Mouse (Mus musculus) neural tube, embryonic 11.5 days (tissue): ENCODE measurements around the gene Ackr3. TPM values are rescaled to one million over a fixed set of nuclear protein-coding genes. Genes with fewer than 3 reads are reported as not detected.
A peak's percentile ranks its signal among the peaks of the same experiment; 100 is the strongest.

Experiments
- ATAC-seq: fragments of 200-750 bp; cut with Nextera tagmentation; 2 replicates; pipeline ENCODE4 v1.8.0; 2017; ENCODE audit warnings: moderate number of reproducible peaks, mild to moderate bottlenecking, moderate TSS enrichment, moderate library complexity; ENCODE audit not compliant: insufficient read depth, low FRiP score, low TSS enrichment
- DNase-seq: peaks from one replicate; pipeline ENCODE4 v3.0.0-alpha.2; 2015; ENCODE audit warnings: low spot score
- H3K27ac ChIP-seq: fragments of 300-500 bp; sonication (generic); 2 replicates; pipeline ENCODE4 v1.5.1; 2014; ENCODE audit warnings: low read depth, mild to moderate bottlenecking, low read length
- H3K27me3 ChIP-seq: fragments of 300-500 bp; sonication (generic); 2 replicates; pipeline ENCODE4 v1.6.1; 2014; ENCODE audit warnings: mild to moderate bottlenecking, low read length, mixed read lengths; ENCODE audit not compliant: control insufficient read depth, insufficient read depth
- H3K36me3 ChIP-seq: fragments of 300-500 bp; sonication (generic); 2 replicates; pipeline ENCODE4 v1.6.1; 2014; ENCODE audit warnings: mild to moderate bottlenecking, low read length, moderate library complexity, mixed read lengths; ENCODE audit not compliant: control insufficient read depth, insufficient read depth
- H3K4me1 ChIP-seq: fragments of 300-500 bp; sonication (generic); 2 replicates; pipeline ENCODE4 v1.6.1; 2014; ENCODE audit warnings: low read length, mixed read lengths; ENCODE audit not compliant: control insufficient read depth, insufficient read depth
- H3K4me2 ChIP-seq: fragments of 300-500 bp; sonication (generic); 2 replicates; pipeline ENCODE4 v1.6.1; 2014; ENCODE audit warnings: low read depth, mild to moderate bottlenecking, moderate library complexity
- H3K4me3 ChIP-seq: fragments of 300-500 bp; sonication (generic); 2 replicates; pipeline ENCODE4 v1.5.1; 2014; ENCODE audit warnings: low read depth, low read length
- H3K9ac ChIP-seq: fragments of 300-500 bp; sonication (generic); 2 replicates; pipeline ENCODE4 v1.6.1; 2014; ENCODE audit warnings: mild to moderate bottlenecking, low read length
- H3K9me3 ChIP-seq: fragments of 300-500 bp; sonication (generic); 2 replicates; pipeline ENCODE4 v1.6.1; 2016; ENCODE audit warnings: low read length; ENCODE audit not compliant: control insufficient read depth
- WGBS: fragments of 180-500 bp; shearing (Covaris S2); extraction: QIAGEN DNeasy Blood & Tissue Kit; methylation state at CpG from one replicate; pipeline ENCODE4 v1.1.7; 2014; 5-methylcytosine and 5-hydroxymethylcytosine counted together
- polyA plus RNA-seq: library from polyadenylated mRNA; unstranded; fragments of >200 nt; fragmentation: Nextera tagmentation; extraction: Ambion mirVana; gene quantifications from 2 replicates; pipeline ENCODE4 v1.2.1, GENCODE M21; 2014

Ackr3 gene
- polyA plus RNA-seq, 1 experiment from 2014 or later, result 45.9 TPM

- H3K36me3 ChIP-seq, result peaks cover 9% of the 10 kb centered on the region
- 93% methylated on average over 6 of the region's 6 CpGs for WGBS
- no peak overlapping the region for H3K4me3 ChIP-seq
Measured at GRCm38 (mm10) chr1:90214926-90215325, 11.1 kb downstream of the Ackr3 start.

GRCm38 (mm10) chr1:90215881-90216280 lies 12.1 kb downstream of the Ackr3 start:
- Histone ChIP-seq H3K9me3 (no peaks in the 10 kb centered on the region), H3K9ac (no peak overlapping the region), H3K27ac (no peak overlapping the region), H3K4me2 (no peak overlapping the region), H3K27me3 (no peaks in the 10 kb centered on the region), H3K4me3 (no peak overlapping the region), H3K4me1 (peaks cover 8% of the 10 kb centered on the region), H3K36me3 (peaks cover 9% of the 10 kb centered on the region)
- DNase-seq, result no peak
- 89% methylated on average over 2 of the region's 2 CpGs for WGBS
- no peak for ATAC-seq

More at GRCm38 (mm10) chr1:90214926-90215325, 11.1 kb downstream of the Ackr3 start:
- ATAC-seq, result no peak
- Histone ChIP-seq H3K4me1 (peaks cover 4% of the 10 kb centered on the region; the same call in 1 of the 2 replicates), H3K4me2 (no peak overlapping the region), H3K9ac (no peak overlapping the region), H3K27ac (no peak overlapping the region), H3K27me3 (no peaks in the 10 kb centered on the region), H3K9me3 (no peaks in the 10 kb centered on the region)
- DNase-seq, result no peak

- Histone ChIP-seq H3K9ac (no peak overlapping the region), H3K4me3 (no peak overlapping the region), H3K36me3 (peaks cover 9% of the 10 kb centered on the region), H3K4me1 (peaks cover 12% of the 10 kb centered on the region; the same call in 1 of the 2 replicates), H3K9me3 (no peaks in the 10 kb centered on the region), H3K27ac (no peak overlapping the region), H3K27me3 (no peaks in the 10 kb centered on the region), H3K4me2 (no peak overlapping the region)
- 78% methylated on average over 1 of the region's 1 CpGs for WGBS
- ATAC-seq, result no peak
- no peak for DNase-seq
Measured at GRCm38 (mm10) chr1:90216395-90216794, 12.6 kb downstream of the Ackr3 start.

GRCm38 (mm10) chr1:90220280-90220679 lies 16.5 kb downstream of the Ackr3 start:
- Histone ChIP-seq H3K27me3 (no peaks in the 10 kb centered on the region), H3K9ac (no peak overlapping the region), H3K4me1 (peaks cover 29% of the 10 kb centered on the region), H3K36me3 (no peaks in the 10 kb centered on the region), H3K4me2 (no peak overlapping the region), H3K27ac (no peak overlapping the region), H3K9me3 (no peaks in the 10 kb centered on the region), H3K4me3 (no peak overlapping the region)
- DNase-seq (no peak), ATAC-seq (no peak)
- 18% methylated on average over 9 of the region's 9 CpGs for WGBS

- Histone ChIP-seq H3K9ac (no peak overlapping the region), H3K4me2 (no peak overlapping the region), H3K4me1 (peaks cover 32% of the 10 kb centered on the region), H3K36me3 (no peaks in the 10 kb centered on the region), H3K27me3 (no peaks in the 10 kb centered on the region), H3K9me3 (no peaks in the 10 kb centered on the region), H3K27ac (0 out of 2 replicates have a peak overlapping the region, but pooled peaks have one; percentile 42), H3K4me3 (no peak overlapping the region)
- ATAC-seq (no peak), DNase-seq (no peak)
- WGBS, result 78% methylated on average over 4 of the region's 4 CpGs
Measured at GRCm38 (mm10) chr1:90220844-90221243, 17.1 kb downstream of the Ackr3 start.

- H3K4me2 ChIP-seq, result peak overlapping the region; percentile 15
- ATAC-seq (peak; percentile 85), DNase-seq (peak; percentile 81)
- H3K9ac ChIP-seq, result no peak overlapping the region
- no peaks in the 10 kb centered on the region for H3K36me3 ChIP-seq
- WGBS, result 37% methylated on average over 18 of the region's 18 CpGs
- H3K4me1 ChIP-seq, result peaks cover 32% of the 10 kb centered on the region
- H3K27ac ChIP-seq, result peak overlapping the region; percentile 36
- no peaks in the 10 kb centered on the region for H3K27me3 ChIP-seq
- H3K4me3 ChIP-seq, result no peak overlapping the region
- no peaks in the 10 kb centered on the region for H3K9me3 ChIP-seq
Measured at GRCm38 (mm10) chr1:90221811-90222361, 18.1 kb downstream of the Ackr3 start.

- H3K4me1 ChIP-seq, result peaks cover 33% of the 10 kb centered on the region
- no peak overlapping the region for H3K9ac ChIP-seq
- H3K27ac ChIP-seq, result peak overlapping the region; percentile 40; the same call in 1 of the 2 replicates
- no peaks in the 10 kb centered on the region for H3K9me3 ChIP-seq
- DNase-seq (peak; percentile 77), ATAC-seq (peak; percentile 65)
- H3K27me3 ChIP-seq, result no peaks in the 10 kb centered on the region
- H3K36me3 ChIP-seq, result no peaks in the 10 kb centered on the region
- H3K4me2 ChIP-seq, result peak overlapping the region; percentile 15
- WGBS, result 32% methylated on average over 17 of the region's 17 CpGs
- H3K4me3 ChIP-seq, result no peak overlapping the region
Measured at GRCm38 (mm10) chr1:90222427-90222901, 18.7 kb downstream of the Ackr3 start.

- peaks cover 38% of the 10 kb centered on the region for H3K4me1 ChIP-seq
- 43% methylated on average over 2 of the region's 2 CpGs for WGBS
- H3K27ac ChIP-seq, result peak overlapping the region; percentile 40; the same call in 1 of the 2 replicates
- no peaks in the 10 kb centered on the region for H3K27me3 ChIP-seq
- H3K4me2 ChIP-seq, result no peak overlapping the region; the same call in 1 of the 2 replicates
- no peak overlapping the region for H3K9ac ChIP-seq
- ATAC-seq, result no peak
- no peaks in the 10 kb centered on the region for H3K9me3 ChIP-seq
- no peak overlapping the region for H3K4me3 ChIP-seq
- no peak for DNase-seq
- H3K36me3 ChIP-seq, result no peaks in the 10 kb centered on the region
Measured at GRCm38 (mm10) chr1:90223006-90223405, 19.2 kb downstream of the Ackr3 start.

- Histone ChIP-seq H3K9ac (no peak overlapping the region), H3K27ac (no peak overlapping the region), H3K27me3 (no peaks in the 10 kb centered on the region), H3K4me3 (no peak overlapping the region), H3K9me3 (no peaks in the 10 kb centered on the region), H3K36me3 (no peaks in the 10 kb centered on the region), H3K4me1 (peaks cover 38% of the 10 kb centered on the region), H3K4me2 (no peak overlapping the region)
- ATAC-seq (no peak), DNase-seq (no peak)
- 63% methylated on average over 9 of the region's 9 CpGs for WGBS
Measured at GRCm38 (mm10) chr1:90225603-90226254, 21.9 kb downstream of the Ackr3 start.
